In genomic region chr5:118686021-118686420, GRCm38 (mm10) we compare ENCODE assay signal across 19 mouse cellular contexts.
DNase-seq lines count a peak whose midpoint lies in the region; TF ChIP-seq lines count a peak whose summit lies in the region.
"Had no signal": no experiment of that assay in that cellular context is flagged by ENCODE, and none has a peak within 500 bp of the region (broad histone marks: within the 10 kb centered on the region; RNA-seq: fewer than 3 reads in every experiment).

No protein-coding gene starts in this region.

- H3K79me2 ChIP-seq in liver, adult 2 months (ENCODE audit: control insufficient read depth, insufficient read depth, low read length), result peaks cover 13% of the 10 kb centered on the region; the same call in 1 of the 2 replicates

- H3K4me3 ChIP-seq in liver, adult 2 months (ENCODE audit: insufficient read depth, low read depth, low read length), result no peak overlapping the region
- H3K4me3 ChIP-seq: embryonic facial prominence, embryonic 12.5 days; embryonic facial prominence, embryonic 15.5 days; gastrocnemius, adult 2 months; hindbrain, embryonic 12.5 days had no signal

- peak; percentile 59 for DNase-seq in kidney, adult 9 months
- DNase-seq in kidney, postnatal 14 days, result no peak
- DNase-seq in liver, adult 2 months (ENCODE audit: extremely low read depth, low read depth, low spot score), result peak; percentile 66
- DNase-seq in liver, result no peak
- DNase-seq in thymus, postnatal 4 days, result peak; percentile 5
- DNase-seq in thymus, postnatal 25 days, result no peak
- DNase-seq: adrenal gland, adult 2 months; adrenal gland, postnatal 14 days; cerebellum, adult 11 months; cerebellum, adult 2 months; cerebellum, adult 9-11 months; cerebellum, postnatal 25 days; forebrain, postnatal 0 days; gastrocnemius, adult 2 months; gastrocnemius, postnatal 14 days; heart, adult 11 months had no signal

- H3K27ac ChIP-seq in liver, adult 2 months (replicated peaks; ENCODE audit: insufficient read depth, low read depth, low read length), result no peak overlapping the region
- H3K27ac ChIP-seq: embryonic facial prominence, embryonic 12.5 days; embryonic facial prominence, embryonic 15.5 days; gastrocnemius, adult 2 months; hindbrain, embryonic 12.5 days had no signal

- peaks cover 16% of the 10 kb centered on the region for H3K4me1 ChIP-seq in liver, adult 2 months (ENCODE audit: control insufficient read depth, insufficient read depth, low read length)
- H3K4me1 ChIP-seq: embryonic facial prominence, embryonic 12.5 days; embryonic facial prominence, embryonic 15.5 days had no signal

- WGBS in liver, adult 2 months, result 39% methylated on average over 4 of the region's 4 CpGs

- H3K27me3 ChIP-seq in liver, adult 2 months (ENCODE audit: control insufficient read depth, insufficient read depth, low read length), result no peaks in the 10 kb centered on the region
- H3K27me3 ChIP-seq: embryonic facial prominence, embryonic 12.5 days; embryonic facial prominence, embryonic 15.5 days; hindbrain, embryonic 12.5 days had no signal

- no peak for TF ChIP-seq POLR2A in liver, adult 2 months (IDR thresholded peaks at IDR 0.05; ENCODE audit: extremely low read depth, insufficient read depth, low read length)

- H3K36me3 ChIP-seq in liver, adult 2 months (ENCODE audit: control insufficient read depth, insufficient read depth, low read length), result no peaks in the 10 kb centered on the region

- no peak for TF ChIP-seq CTCF in liver, adult 2 months (IDR thresholded peaks at IDR 0.05; ENCODE audit: low read depth, low read length)

- H3K9ac ChIP-seq in liver, adult 2 months (ENCODE audit: low read depth, low read length), result no peak overlapping the region
- H3K9ac ChIP-seq: embryonic facial prominence, embryonic 12.5 days; embryonic facial prominence, embryonic 15.5 days; forebrain, postnatal 0 days; hindbrain, embryonic 12.5 days had no signal

Comparison
In these comparisons a context has a peak if more than half of its experiments do, and no peak if none do; other contexts are left out.
1. DNase-seq: peak in kidney, adult 9 months (single experiment), liver, adult 2 months (single experiment) and thymus, postnatal 4 days (single experiment); none in kidney, postnatal 14 days (single experiment), liver (single experiment) and thymus, postnatal 25 days (single experiment).